In the genomic region with DNA sequence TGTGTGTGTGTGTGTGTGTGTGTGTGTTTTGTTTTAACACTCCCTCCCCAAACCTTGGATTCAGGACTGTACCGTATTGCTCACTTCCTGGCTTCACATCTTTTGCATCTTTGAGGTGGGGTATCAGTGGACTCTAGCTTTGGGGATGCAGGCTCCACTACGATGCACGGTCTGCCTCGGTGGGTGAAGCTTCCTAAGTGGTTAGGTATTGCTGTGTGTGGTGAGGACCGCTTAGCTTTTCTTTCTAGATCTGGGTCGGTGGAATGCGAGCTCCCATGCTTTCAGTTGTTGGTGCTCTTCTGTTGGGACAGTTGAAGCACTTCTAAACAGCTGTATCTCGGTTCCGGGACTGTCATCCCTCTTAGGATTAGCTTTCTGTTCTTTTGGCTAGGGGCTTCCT, we compare ENCODE assay signal across 9 mouse cellular contexts. TPM values are rescaled to one million over a fixed set of nuclear protein-coding genes. Genes with fewer than 3 reads are reported as not detected.
DNase-seq lines count a peak whose midpoint lies in the region; ATAC-seq and TF ChIP-seq lines count a peak whose summit lies in the region.
"Had no signal": no experiment of that assay in that cellular context is flagged by ENCODE, and none has a peak within 500 bp of the region (broad histone marks: within the 10 kb centered on the region; RNA-seq: fewer than 3 reads in every experiment).

No protein-coding gene starts in this region.

- H3K4me2 ChIP-seq in embryonic facial prominence, embryonic 15.5 days (replicated peaks), result peak overlapping the region; percentile 64

- no peaks in the 10 kb centered on the region for H3K9me3 ChIP-seq in megakaryocyte, embryonic 14.5 days
- no peaks in the 10 kb centered on the region for H3K9me3 ChIP-seq in embryonic facial prominence, embryonic 15.5 days (replicated peaks)
- H3K9me3 ChIP-seq in limb, embryonic 10.5 days (replicated peaks), result no peaks in the 10 kb centered on the region

- no peak for TF ChIP-seq POLR2A in olfactory bulb, adult 2 months (IDR thresholded peaks at IDR 0.05; ENCODE audit: insufficient read depth, low read depth, low read length)

- peak overlapping the region; percentile 99; the same call in 1 of the 2 replicates for H3K27ac ChIP-seq in embryonic facial prominence, embryonic 15.5 days (replicated peaks)
- H3K27ac ChIP-seq in limb, embryonic 10.5 days, result peak overlapping the region; percentile 98
- H3K27ac ChIP-seq in olfactory bulb, adult 2 months (ENCODE audit: insufficient read depth, low read depth, low read length), result no peak overlapping the region

- no peak for TF ChIP-seq CTCF in olfactory bulb, adult 2 months (IDR thresholded peaks at IDR 0.05; ENCODE audit: insufficient read depth, low read depth, low read length)

- DNase-seq in limb, embryonic 10.5 days (ENCODE audit: low spot score), result peak; percentile 35
- DNase-seq in embryo, embryonic 11 days, result no peak
- DNase-seq in adrenal gland, postnatal 4 days (ENCODE audit: low spot score in 2 of 2), result no peak
- no peak for DNase-seq in gastrocnemius, adult 8-10 months (ENCODE audit: low spot score in 2 of 2)
- DNase-seq: cerebellum, postnatal 36 days had no signal

- peak overlapping the region; percentile 99 for H3K9ac ChIP-seq in embryonic facial prominence, embryonic 15.5 days

- WGBS in embryonic facial prominence, embryonic 15.5 days, result 14% methylated on average over 9 of the region's 9 CpGs
- WGBS in limb, embryonic 10.5 days, result 30% methylated on average over 9 of the region's 9 CpGs
- WGBS in olfactory bulb, adult 2 months, result 3% methylated on average over 9 of the region's 9 CpGs

- peak overlapping the region; percentile 96 for H3K4me3 ChIP-seq in megakaryocyte, embryonic 14.5 days (replicated peaks)
- H3K4me3 ChIP-seq in embryonic facial prominence, embryonic 15.5 days (replicated peaks), result peak overlapping the region; percentile 98
- H3K4me3 ChIP-seq in limb, embryonic 10.5 days, result peak overlapping the region; percentile 99
- peak overlapping the region; percentile 89 for H3K4me3 ChIP-seq in olfactory bulb, adult 2 months (ENCODE audit: insufficient read depth, low read depth, low read length)

- ATAC-seq in megakaryocyte, adult 5-6 weeks (ENCODE audit: poor library complexity, severe bottlenecking), result no peak
- ATAC-seq in embryonic facial prominence, embryonic 15.5 days (ENCODE audit: insufficient number of reproducible peaks, low FRiP score, low TSS enrichment, low read depth), result no peak

- H3K4me1 ChIP-seq in megakaryocyte, embryonic 14.5 days, result peaks cover 74% of the 10 kb centered on the region
- peaks cover 33% of the 10 kb centered on the region for H3K4me1 ChIP-seq in embryonic facial prominence, embryonic 15.5 days
- peaks cover 32% of the 10 kb centered on the region for H3K4me1 ChIP-seq in limb, embryonic 10.5 days
- peaks cover 9% of the 10 kb centered on the region for H3K4me1 ChIP-seq in olfactory bulb, adult 2 months (ENCODE audit: control insufficient read depth, insufficient read depth, low read length)

- H3K36me3 ChIP-seq in megakaryocyte, embryonic 14.5 days (replicated peaks; ENCODE audit: low read length), result peaks cover 65% of the 10 kb centered on the region
- peaks cover 24% of the 10 kb centered on the region for H3K36me3 ChIP-seq in embryonic facial prominence, embryonic 15.5 days
- H3K36me3 ChIP-seq in limb, embryonic 10.5 days, result peaks cover 55% of the 10 kb centered on the region

- no peaks in the 10 kb centered on the region for H3K27me3 ChIP-seq in megakaryocyte, embryonic 14.5 days (replicated peaks)
- H3K27me3 ChIP-seq in embryonic facial prominence, embryonic 15.5 days, result no peaks in the 10 kb centered on the region
- H3K27me3 ChIP-seq in limb, embryonic 10.5 days (ENCODE audit: low read depth, poor library complexity, severe bottlenecking), result no peaks in the 10 kb centered on the region

RNA-seq across cellular contexts. Expression of a gene that starts 1.1 kb away (rescaled TPM):
- 518 and 624 TPM in 2 replicates for polyA plus RNA-seq in megakaryocyte, embryonic 14.5 days (2012; ENCODE audit: insufficient read depth, low replicate concordance)
- 119 and 123 TPM in 2 replicates for total RNA-seq in megakaryocyte, adult 5-6 weeks (2015)
- 23.5 and 36.8 TPM in 2 replicates for total RNA-seq in megakaryocyte, adult 5-6 weeks (2017)
- 59.0 and 65.3 TPM in 2 replicates for polyA plus RNA-seq in embryonic facial prominence, embryonic 15.5 days (2015; fragmentation: Nextera tagmentation; extraction: Ambion mirVana)
- polyA plus RNA-seq in limb, embryonic 10.5 days (2016; fragmentation: Nextera tagmentation; extraction: Ambion mirVana), result 80.3 and 94.7 TPM in 2 replicates
- not detected in 2 replicates for polyA plus RNA-seq in olfactory bulb, adult 2 months (2012; ENCODE audit: insufficient read depth, insufficient read length, low replicate concordance, missing spikeins)
- 10 to 100 TPM; 65.7 to 68.9 TPM for total RNA-seq in adrenal gland, postnatal 4 days (2021)
- total RNA-seq in gastrocnemius, adult 8-10 months (2022), result 10 to 100 TPM; 13.2 to 17.7 (median 14.8) TPM

RNA-seq across cellular contexts. Expression of a gene that starts 16.4 kb away (rescaled TPM):
- polyA plus RNA-seq in megakaryocyte, embryonic 14.5 days (2012; ENCODE audit: insufficient read depth, low replicate concordance), result 7.5 and 49.6 TPM in 2 replicates
- total RNA-seq in megakaryocyte, adult 5-6 weeks (2015), result 15.1 and 21.1 TPM in 2 replicates
- 51.0 and 66.7 TPM in 2 replicates for total RNA-seq in megakaryocyte, adult 5-6 weeks (2017)
- polyA plus RNA-seq in embryonic facial prominence, embryonic 15.5 days (2015; fragmentation: Nextera tagmentation; extraction: Ambion mirVana), result 87.1 and 94.3 TPM in 2 replicates
- polyA plus RNA-seq in limb, embryonic 10.5 days (2016; fragmentation: Nextera tagmentation; extraction: Ambion mirVana), result 181 and 186 TPM in 2 replicates
- polyA plus RNA-seq in olfactory bulb, adult 2 months (2012; ENCODE audit: insufficient read depth, insufficient read length, low replicate concordance, missing spikeins), result not detected in 2 replicates
- total RNA-seq in adrenal gland, postnatal 4 days (2021), result 10 to 100 TPM; 54.7 to 59.0 TPM
- 10 to 100 TPM; 17.5 to 24.7 (median 20.8) TPM for total RNA-seq in gastrocnemius, adult 8-10 months (2022)

RNA-seq across cellular contexts. Expression of a gene that starts 16.5 kb away (rescaled TPM):
- polyA plus RNA-seq in megakaryocyte, embryonic 14.5 days (2012; ENCODE audit: insufficient read depth, low replicate concordance), result 31.4 and 57.9 TPM in 2 replicates
- total RNA-seq in megakaryocyte, adult 5-6 weeks (2015), result 20.8 and 30.4 TPM in 2 replicates
- total RNA-seq in megakaryocyte, adult 5-6 weeks (2017), result 23.8 and 28.4 TPM in 2 replicates
- polyA plus RNA-seq in embryonic facial prominence, embryonic 15.5 days (2015; fragmentation: Nextera tagmentation; extraction: Ambion mirVana), result 27.1 and 28.3 TPM in 2 replicates
- polyA plus RNA-seq in limb, embryonic 10.5 days (2016; fragmentation: Nextera tagmentation; extraction: Ambion mirVana), result 33.3 and 36.0 TPM in 2 replicates
- polyA plus RNA-seq in olfactory bulb, adult 2 months (2012; ENCODE audit: insufficient read depth, insufficient read length, low replicate concordance, missing spikeins), result not detected in 2 replicates
- 10 to 100 TPM; 31.8 to 35.5 TPM for total RNA-seq in adrenal gland, postnatal 4 days (2021)
- total RNA-seq in gastrocnemius, adult 8-10 months (2022), result 10 to 100 TPM; 10.9 to 13.9 (median 13.3) TPM

RNA-seq across cellular contexts. Expression of a gene that starts 19.5 kb away (rescaled TPM):
- 5.3 and 22.0 TPM in 2 replicates for polyA plus RNA-seq in megakaryocyte, embryonic 14.5 days (2012; ENCODE audit: insufficient read depth, low replicate concordance)
- total RNA-seq in megakaryocyte, adult 5-6 weeks (2015), result 7.8 and 8.7 TPM in 2 replicates
- 9.4 and 15.4 TPM in 2 replicates for total RNA-seq in megakaryocyte, adult 5-6 weeks (2017)
- polyA plus RNA-seq in embryonic facial prominence, embryonic 15.5 days (2015; fragmentation: Nextera tagmentation; extraction: Ambion mirVana), result 20.1 and 22.3 TPM in 2 replicates
- polyA plus RNA-seq in limb, embryonic 10.5 days (2016; fragmentation: Nextera tagmentation; extraction: Ambion mirVana), result 13.2 and 15.2 TPM in 2 replicates
- polyA plus RNA-seq in olfactory bulb, adult 2 months (2012; ENCODE audit: insufficient read depth, insufficient read length, low replicate concordance, missing spikeins), result not detected in 2 replicates
- total RNA-seq in adrenal gland, postnatal 4 days (2021), result 10 to 100 TPM in 1 of 2 experiments, 1 to 10 TPM in 1; 9.6 to 10.4 TPM
- total RNA-seq in gastrocnemius, adult 8-10 months (2022), result 1 to 10 TPM; 2.8 to 4.8 (median 3.7) TPM

RNA-seq across cellular contexts. Expression of a gene that starts 29.0 kb away (rescaled TPM):
- 16.3 and 87.7 TPM in 2 replicates for polyA plus RNA-seq in megakaryocyte, embryonic 14.5 days (2012; ENCODE audit: insufficient read depth, low replicate concordance)
- 263 and 351 TPM in 2 replicates for total RNA-seq in megakaryocyte, adult 5-6 weeks (2015)
- 273 and 274 TPM in 2 replicates for total RNA-seq in megakaryocyte, adult 5-6 weeks (2017)
- 483 and 493 TPM in 2 replicates for polyA plus RNA-seq in embryonic facial prominence, embryonic 15.5 days (2015; fragmentation: Nextera tagmentation; extraction: Ambion mirVana)
- 360 and 392 TPM in 2 replicates for polyA plus RNA-seq in limb, embryonic 10.5 days (2016; fragmentation: Nextera tagmentation; extraction: Ambion mirVana)
- not detected in 2 replicates for polyA plus RNA-seq in olfactory bulb, adult 2 months (2012; ENCODE audit: insufficient read depth, insufficient read length, low replicate concordance, missing spikeins)
- total RNA-seq in adrenal gland, postnatal 4 days (2021), result 100 to 1,000 TPM; 536 to 561 TPM
- total RNA-seq in gastrocnemius, adult 8-10 months (2022), result 1,000 to 10,000 TPM; 1,040 to 1,135 (median 1,076) TPM
